Mouse (Mus musculus): ENCODE data around the gene Nat10. TPM values are rescaled to one million over a fixed set of nuclear protein-coding genes. Genes with fewer than 3 reads are reported as not detected.

Nat10 gene
- polyA plus RNA-seq, 1 experiment from 2014 or later = 23.1 TPM

DNA sequence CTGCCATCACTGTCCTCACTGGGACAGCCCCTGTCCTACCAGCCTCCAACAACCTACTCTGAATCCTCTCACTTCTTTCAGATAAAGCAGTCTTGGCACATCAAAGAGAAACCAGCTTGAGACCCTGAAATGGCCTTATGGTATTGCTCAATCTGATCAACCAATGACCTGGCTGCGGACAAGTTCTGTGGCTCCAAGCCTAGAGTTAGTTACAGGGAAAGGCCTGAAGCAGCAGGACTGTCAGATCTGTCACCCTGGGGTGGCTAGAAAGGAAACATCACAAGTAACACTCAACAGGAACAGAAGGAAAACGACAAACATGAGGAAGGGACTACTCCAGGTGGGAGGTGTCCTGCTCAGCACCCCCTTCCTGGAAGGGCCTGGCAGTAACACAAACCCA, 36.5 kb downstream of the Nat10 start:
- Histone ChIP-seq H3K36me3 (ENCODE audit: inconsistent target) (peaks cover 34% of the 10 kb centered on the region; the same call in 1 of the 2 replicates), H3K79me2 (ENCODE audit: inconsistent target) (no peaks in the 10 kb centered on the region), H3K4me3 (ENCODE audit: inconsistent target) (no peak overlapping the region), H3K27ac (no peak overlapping the region)
- 90% methylated on average over 2 of the region's 2 CpGs for WGBS (ENCODE audit: missing documents)

DNA sequence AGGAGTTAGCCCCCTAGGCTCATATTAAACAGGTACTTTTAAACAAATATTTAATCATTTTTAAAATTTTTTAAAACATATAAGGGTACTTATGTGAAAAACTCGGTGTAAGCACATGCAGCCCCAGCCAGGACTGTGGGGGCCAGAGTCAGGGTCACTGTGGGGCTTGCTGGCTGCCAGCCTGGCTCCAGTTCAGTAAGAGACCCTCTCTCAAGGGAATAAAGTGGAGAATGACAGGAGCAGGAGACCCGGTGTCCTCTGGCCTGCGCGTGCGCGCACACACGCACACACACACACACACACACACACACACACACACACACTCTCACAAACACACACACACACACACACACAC, 41.8 kb downstream of the Nat10 start:
- H3K27ac ChIP-seq = no peak overlapping the region
- 0 out of 2 replicates have a peak, but pooled peaks cover 8% of the 10 kb centered on the region for H3K36me3 ChIP-seq (ENCODE audit: inconsistent target)
- no peak overlapping the region for H3K4me3 ChIP-seq (ENCODE audit: inconsistent target)
- no peaks in the 10 kb centered on the region for H3K79me2 ChIP-seq (ENCODE audit: inconsistent target)
- WGBS (ENCODE audit: missing documents) = 67% methylated on average over 1 of the region's 7 CpGs

DNA sequence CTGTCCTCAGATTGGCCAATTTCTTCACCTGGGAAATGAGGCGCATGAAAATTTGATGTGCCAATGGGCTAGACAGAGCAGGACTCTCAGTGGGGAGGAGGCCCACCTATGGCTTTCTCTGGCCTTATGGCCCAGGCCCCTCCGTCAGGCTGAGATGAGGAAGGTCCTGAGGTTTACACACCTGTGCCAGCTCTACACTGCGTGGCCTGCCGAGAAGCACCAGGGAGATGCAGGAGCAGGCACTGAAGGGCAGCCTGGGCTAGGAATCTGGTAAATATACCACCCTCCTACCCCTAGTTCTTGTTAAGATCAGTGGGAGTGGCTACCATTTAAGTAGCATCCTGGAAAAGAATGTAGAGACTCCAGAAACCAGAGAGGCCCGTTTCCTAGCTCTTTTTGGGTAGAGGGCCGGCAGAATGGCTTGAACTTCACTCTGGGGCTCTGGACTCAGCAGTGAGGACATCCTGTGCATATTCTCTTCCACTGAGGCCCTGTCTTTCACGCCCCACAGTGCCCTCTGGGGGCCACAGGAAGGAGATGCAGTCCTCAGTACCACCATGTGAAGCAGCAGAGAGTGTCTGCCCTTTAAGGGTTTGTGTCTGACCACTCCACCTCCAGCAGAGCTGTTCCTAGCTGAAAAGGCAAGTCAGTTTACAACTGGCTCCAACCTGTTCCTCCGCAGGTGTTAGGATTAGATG, 42.3 kb downstream of the Nat10 start:
- H3K36me3 ChIP-seq (ENCODE audit: inconsistent target) = 0 out of 2 replicates have a peak, but pooled peaks cover 3% of the 10 kb centered on the region
- H3K27ac ChIP-seq = no peak overlapping the region
- 73% methylated on average over 8 of the region's 8 CpGs for WGBS (ENCODE audit: missing documents)
- H3K4me3 ChIP-seq (ENCODE audit: inconsistent target) = no peak overlapping the region
- no peaks in the 10 kb centered on the region for H3K79me2 ChIP-seq (ENCODE audit: inconsistent target)

DNA sequence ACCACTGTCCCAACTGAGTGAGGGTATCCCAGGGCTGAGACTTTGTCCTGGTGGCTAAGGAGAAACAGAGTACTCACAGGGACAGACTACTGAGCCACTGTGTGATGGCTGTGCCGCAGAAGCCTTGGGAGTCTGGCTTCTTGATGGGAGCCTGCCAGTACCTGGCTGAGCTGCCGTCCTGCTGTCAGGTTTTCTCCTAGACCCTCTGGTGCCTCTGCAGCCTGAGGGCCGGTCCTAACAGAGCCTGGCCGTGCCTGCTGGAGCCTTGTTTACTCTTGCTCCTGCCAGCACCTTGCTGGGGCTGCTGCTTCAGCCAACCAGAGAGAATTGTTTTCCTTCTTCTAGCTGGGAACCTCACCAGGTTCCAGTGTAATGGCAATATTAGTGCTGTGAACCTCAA, 46.7 kb downstream of the Nat10 start:
- Histone ChIP-seq H3K36me3 (ENCODE audit: inconsistent target) (no peaks in the 10 kb centered on the region), H3K79me2 (ENCODE audit: inconsistent target) (no peaks in the 10 kb centered on the region), H3K4me3 (ENCODE audit: inconsistent target) (no peak overlapping the region), H3K27ac (no peak overlapping the region)
- WGBS (ENCODE audit: missing documents) = 96% methylated on average over 4 of the region's 4 CpGs

DNA sequence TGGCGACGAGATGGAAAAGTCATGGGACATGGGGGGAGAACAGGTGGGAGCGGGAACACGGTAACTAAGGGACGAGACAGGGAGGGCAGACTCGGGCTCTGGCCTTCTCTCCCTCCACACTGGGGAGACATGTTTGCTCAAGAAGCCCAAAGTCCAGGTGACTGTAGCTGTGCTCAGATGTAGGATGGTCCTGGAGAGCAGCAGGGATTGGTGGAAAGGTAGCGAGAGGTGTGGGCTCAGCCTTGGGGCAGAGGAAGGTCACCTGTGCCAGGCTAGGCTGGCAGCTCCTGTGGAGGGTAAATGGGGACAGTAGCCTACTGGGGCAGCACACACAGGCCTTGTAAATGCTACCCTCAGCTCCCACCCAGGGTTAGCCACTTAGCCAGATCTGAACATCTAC, 47.2 kb downstream of the Nat10 start:
- Histone ChIP-seq H3K27ac (no peak overlapping the region), H3K36me3 (ENCODE audit: inconsistent target) (no peaks in the 10 kb centered on the region), H3K4me3 (ENCODE audit: inconsistent target) (no peak overlapping the region), H3K79me2 (ENCODE audit: inconsistent target) (no peaks in the 10 kb centered on the region)
- WGBS (ENCODE audit: missing documents) = 94% methylated on average over 7 of the region's 7 CpGs

DNA sequence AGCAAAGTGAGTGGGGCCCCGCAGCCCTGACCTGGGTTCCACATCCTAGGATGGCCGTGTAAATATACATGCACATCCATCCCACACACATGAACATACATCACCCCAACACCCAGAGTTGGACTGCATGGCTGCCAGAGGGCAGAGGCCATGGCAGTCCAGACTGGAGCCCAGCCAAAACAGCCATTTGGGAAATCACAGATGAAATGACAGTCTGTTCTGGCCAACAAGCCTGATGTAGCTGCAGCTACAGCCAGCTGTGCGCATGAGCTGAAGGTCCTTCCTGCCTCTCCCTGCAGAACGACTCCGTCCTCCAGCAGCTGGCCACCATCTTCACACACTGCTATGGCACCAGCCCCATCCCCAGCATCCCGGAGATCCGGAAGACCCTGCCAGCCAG, 50.2 kb downstream of the Nat10 start:
- Histone ChIP-seq H3K36me3 (ENCODE audit: inconsistent target) (no peaks in the 10 kb centered on the region), H3K4me3 (ENCODE audit: inconsistent target) (no peak overlapping the region), H3K79me2 (ENCODE audit: inconsistent target) (no peaks in the 10 kb centered on the region), H3K27ac (no peak overlapping the region)
- 95% methylated on average over 7 of the region's 7 CpGs for WGBS (ENCODE audit: missing documents)

DNA sequence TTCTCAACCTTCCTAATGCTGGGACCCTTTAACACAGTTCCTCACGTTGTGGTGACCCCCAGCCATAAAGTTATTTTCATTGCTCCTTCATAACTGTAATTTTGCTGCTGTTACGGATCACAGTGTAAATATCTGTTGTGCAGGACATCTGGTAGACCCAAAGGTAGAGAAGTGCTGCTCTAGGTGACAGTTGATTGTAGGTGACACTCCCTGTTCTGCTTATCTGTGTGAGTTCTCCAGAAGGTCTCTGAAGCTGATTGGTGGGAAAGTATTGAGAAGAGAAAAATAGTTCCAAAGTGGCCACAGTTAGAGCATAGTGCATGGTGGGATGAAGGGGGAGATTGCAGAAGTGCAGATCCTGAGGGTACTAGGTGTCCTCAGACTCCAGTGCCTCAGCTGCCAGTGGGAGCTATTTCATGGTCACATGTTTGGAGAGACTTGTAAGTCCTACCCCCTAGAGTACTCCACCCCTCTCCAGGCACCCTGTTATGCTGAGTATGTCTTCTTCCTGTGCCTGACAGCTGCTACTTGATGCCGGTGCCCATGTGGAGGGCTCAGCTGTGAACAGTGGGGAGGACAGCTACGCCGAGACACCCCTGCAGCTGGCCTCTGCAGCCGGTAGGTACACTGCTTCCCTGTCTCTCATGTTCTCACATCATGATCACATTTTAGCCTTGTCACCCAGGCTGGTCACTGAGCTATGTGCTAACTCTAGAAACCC, 53.9 kb downstream of the Nat10 start:
- Histone ChIP-seq H3K36me3 (ENCODE audit: inconsistent target) (no peaks in the 10 kb centered on the region), H3K27ac (no peak overlapping the region), H3K79me2 (ENCODE audit: inconsistent target) (no peaks in the 10 kb centered on the region), H3K4me3 (ENCODE audit: inconsistent target) (no peak overlapping the region)
- 78% methylated on average over 6 of the region's 6 CpGs for WGBS (ENCODE audit: missing documents)

DNA sequence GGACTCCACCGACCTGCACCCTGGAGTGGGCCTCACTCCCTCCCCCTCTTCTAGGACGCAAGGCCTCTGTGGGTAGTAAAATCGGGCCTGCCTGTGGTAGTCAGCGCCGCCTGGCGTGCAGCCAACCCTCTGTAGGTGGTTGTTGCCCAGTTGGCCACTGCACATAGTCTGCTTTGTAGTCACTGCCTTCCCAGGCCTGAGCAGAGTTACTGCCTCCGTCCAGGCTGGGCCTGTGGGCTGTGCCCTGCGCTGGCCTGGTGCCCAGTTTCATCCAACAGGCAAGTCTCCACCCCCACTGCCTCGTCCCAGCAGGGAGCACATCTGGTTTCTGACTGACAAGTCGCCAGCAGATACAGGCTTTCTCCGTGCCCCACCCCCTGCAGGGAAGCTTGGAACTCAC, 54.8 kb downstream of the Nat10 start:
- no peak overlapping the region for H3K27ac ChIP-seq
- H3K4me3 ChIP-seq (ENCODE audit: inconsistent target) = no peak overlapping the region
- WGBS (ENCODE audit: missing documents) = 67% methylated on average over 11 of the region's 11 CpGs
- H3K79me2 ChIP-seq (ENCODE audit: inconsistent target) = no peaks in the 10 kb centered on the region
- H3K36me3 ChIP-seq (ENCODE audit: inconsistent target) = no peaks in the 10 kb centered on the region

DNA sequence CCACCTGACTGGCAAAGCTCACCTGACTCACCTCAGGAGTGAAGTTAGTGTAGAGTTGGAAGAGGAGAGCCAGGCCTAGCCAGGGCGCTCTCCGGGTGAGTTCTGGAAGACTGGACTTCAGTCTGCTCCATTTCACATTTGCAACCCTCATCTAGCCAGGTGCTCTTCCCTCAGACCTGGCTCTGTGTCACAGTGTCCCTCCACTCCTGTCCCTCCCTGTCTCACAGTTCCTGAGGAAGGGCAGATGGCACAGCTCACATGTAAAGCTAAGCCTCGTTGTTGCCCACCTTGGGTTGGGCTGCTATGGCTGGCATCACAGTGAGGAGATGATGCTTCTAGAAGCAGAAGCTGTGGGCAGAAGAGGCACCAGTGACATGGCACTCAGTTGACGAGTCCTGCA, 55.2 kb downstream of the Nat10 start:
- Histone ChIP-seq H3K79me2 (ENCODE audit: inconsistent target) (no peaks in the 10 kb centered on the region), H3K27ac (no peak overlapping the region), H3K36me3 (ENCODE audit: inconsistent target) (no peaks in the 10 kb centered on the region), H3K4me3 (ENCODE audit: inconsistent target) (no peak overlapping the region)
- 96% methylated on average over 4 of the region's 4 CpGs for WGBS (ENCODE audit: missing documents)

DNA sequence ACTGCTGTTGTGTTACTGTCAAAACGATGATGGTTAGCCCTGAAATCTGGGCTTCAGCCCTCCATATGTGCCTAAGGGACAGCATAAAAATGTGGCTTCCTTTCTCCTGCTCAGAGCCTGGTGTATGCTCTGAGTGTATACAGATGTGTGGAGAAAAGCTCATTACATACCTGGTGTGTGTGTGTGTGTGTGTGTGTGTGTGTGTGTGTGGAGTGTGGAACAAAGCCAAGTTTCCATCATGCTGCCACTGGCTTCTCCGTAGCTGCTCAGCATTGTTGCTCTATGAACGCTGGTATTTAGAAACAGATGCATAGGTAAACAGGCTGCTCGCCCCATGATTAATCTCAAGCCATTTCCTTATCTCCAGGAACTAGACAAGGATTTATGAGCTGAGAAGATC, 57.2 kb downstream of the Nat10 start:
- H3K36me3 ChIP-seq (ENCODE audit: inconsistent target) = no peaks in the 10 kb centered on the region

DNA sequence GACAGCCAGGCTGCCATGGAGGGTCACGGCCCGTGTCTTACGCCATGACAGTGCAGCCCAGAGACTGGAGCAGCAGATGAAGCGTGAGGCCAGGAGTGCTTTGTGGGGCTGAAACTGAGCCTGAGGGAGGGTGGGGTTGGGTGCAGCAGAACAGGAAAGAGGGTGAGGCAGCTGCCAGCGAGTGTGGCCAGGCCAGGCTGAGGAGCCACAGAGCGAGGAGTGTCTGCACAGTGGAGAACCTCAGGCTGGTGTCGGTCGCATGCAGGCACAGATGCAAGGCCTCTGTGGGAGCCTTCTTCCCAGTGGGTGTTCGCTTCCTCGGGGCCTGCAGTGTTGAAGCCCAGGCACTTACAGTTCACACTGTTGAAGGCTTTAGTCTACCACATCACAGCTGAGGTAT, 57.7 kb downstream of the Nat10 start:
- Histone ChIP-seq H3K36me3 (ENCODE audit: inconsistent target) (no peaks in the 10 kb centered on the region), H3K4me3 (ENCODE audit: inconsistent target) (no peak overlapping the region), H3K79me2 (ENCODE audit: inconsistent target) (no peaks in the 10 kb centered on the region), H3K27ac (no peak overlapping the region)
- 73% methylated on average over 9 of the region's 10 CpGs for WGBS (ENCODE audit: missing documents)

More for the DNA sequence above, 57.2 kb downstream of the Nat10 start:
- H3K79me2 ChIP-seq (ENCODE audit: inconsistent target) = no peaks in the 10 kb centered on the region
- 97% methylated on average over 3 of the region's 4 CpGs for WGBS (ENCODE audit: missing documents)
- H3K27ac ChIP-seq = no peak overlapping the region
- H3K4me3 ChIP-seq (ENCODE audit: inconsistent target) = no peak overlapping the region

DNA sequence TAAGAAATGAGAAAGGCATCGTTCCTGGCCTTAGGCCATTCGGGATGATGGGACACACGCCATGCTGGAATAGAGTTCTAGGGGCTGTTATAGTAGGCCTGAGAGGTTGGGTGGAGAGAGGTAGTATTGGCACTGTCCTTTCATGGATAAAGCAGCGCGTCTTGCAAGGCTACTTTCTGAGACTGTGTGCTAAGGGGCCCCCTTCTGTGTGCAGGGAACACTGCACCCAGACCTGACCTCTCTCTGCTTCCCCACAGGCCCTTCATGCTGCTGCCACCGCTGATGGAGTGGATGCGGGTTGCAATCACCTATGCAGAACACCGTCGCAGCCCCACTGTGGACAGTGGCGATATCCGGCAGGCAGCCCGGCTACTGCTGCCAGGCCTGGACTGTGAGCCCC, 60.6 kb downstream of the Nat10 start:
- WGBS (ENCODE audit: missing documents) = 90% methylated on average over 12 of the region's 12 CpGs
- no peaks in the 10 kb centered on the region for H3K79me2 ChIP-seq (ENCODE audit: inconsistent target)
- H3K27ac ChIP-seq = no peak overlapping the region

DNA sequence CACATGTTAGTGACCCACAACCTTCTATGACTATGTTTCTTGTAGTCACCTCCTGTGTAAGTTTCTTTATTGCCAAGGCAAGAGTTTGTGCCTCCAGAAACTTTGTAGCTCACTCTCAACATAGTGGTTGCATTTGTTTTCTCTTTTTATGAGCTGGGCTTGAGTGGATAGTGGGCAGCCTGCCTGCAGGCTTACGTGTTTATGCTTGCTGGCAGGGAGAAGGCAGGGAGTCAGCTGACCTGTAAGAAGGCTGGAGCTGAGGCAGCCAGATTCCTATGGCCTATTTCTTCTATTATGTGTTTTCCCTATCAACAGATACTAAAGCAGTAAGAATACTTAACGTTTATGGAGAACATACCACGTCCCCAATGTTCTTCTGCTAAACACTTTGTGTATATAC, 64.9 kb downstream of the Nat10 start:
- Histone ChIP-seq H3K27ac (no peak overlapping the region), H3K79me2 (ENCODE audit: inconsistent target) (no peaks in the 10 kb centered on the region), H3K36me3 (ENCODE audit: inconsistent target) (no peaks in the 10 kb centered on the region), H3K4me3 (ENCODE audit: inconsistent target) (no peak overlapping the region)
- WGBS (ENCODE audit: missing documents) = 100% methylated on average over 3 of the region's 3 CpGs

More for the DNA sequence above, 60.6 kb downstream of the Nat10 start:
- H3K4me3 ChIP-seq (ENCODE audit: inconsistent target) = no peak overlapping the region
- no peaks in the 10 kb centered on the region for H3K36me3 ChIP-seq (ENCODE audit: inconsistent target)

DNA sequence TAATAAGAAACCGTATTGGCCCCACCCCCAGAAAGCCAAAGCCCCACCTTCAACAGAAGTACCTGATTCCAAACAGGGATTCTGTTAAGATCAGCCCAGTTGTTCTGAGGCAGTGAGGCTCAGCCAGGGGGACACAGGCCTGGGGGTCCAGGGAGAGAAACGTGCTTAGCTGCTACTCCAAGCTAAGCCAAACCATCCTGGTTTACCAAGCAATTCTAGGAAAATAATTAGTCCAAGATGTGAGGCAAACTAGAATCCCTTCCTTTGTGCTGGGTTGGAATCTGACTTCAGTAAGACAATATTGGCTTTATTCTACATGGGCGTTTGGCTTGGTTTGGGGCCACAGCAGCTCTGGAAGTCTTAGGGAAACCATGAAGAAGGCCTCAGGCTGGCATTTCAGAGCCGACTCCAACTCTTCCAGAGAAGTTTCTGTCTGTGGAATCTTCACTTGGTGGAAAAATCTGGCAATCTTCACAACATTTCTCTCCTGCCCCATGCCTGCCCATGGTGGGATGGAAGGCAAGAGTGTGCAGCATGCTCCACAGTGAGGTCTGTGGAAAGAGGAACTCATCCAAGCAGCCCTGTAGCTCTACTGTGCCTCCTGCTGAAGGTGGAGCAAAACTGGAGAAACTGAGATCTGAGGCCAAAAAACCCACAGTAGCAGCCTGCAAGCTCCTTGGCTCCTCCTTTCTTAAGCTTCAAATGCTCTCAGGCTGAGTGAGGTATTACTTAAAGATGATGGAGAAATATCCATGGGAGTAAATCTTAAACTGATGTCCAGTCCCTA, 66.1 kb downstream of the Nat10 start:
- no peaks in the 10 kb centered on the region for H3K36me3 ChIP-seq (ENCODE audit: inconsistent target)

DNA sequence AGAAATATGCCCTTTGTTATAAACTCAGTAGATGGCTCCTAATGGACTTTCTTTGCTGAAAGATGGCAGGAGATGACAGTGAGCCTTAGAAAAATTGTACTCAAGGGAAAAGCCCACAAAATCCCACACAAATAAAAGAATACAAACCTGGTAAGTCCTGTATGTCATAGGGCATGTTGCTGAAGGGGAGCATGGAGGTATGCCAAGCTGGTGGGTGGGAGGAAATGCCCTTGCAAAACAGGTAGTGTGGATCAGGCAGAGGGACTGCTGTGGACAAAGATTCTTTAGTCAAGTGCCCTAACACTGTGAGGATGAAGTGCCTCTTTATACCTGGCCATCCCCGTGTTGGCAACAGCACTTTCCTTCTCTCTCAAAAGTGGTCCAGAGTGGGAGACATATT, 68.3 kb downstream of the Nat10 start:
- no peaks in the 10 kb centered on the region for H3K36me3 ChIP-seq (ENCODE audit: inconsistent target)
- no peak overlapping the region for H3K27ac ChIP-seq
- 78% methylated on average over 1 of the region's 1 CpGs for WGBS (ENCODE audit: missing documents)
- H3K4me3 ChIP-seq (ENCODE audit: inconsistent target) = no peak overlapping the region
- no peaks in the 10 kb centered on the region for H3K79me2 ChIP-seq (ENCODE audit: inconsistent target)

More for the DNA sequence above, 66.1 kb downstream of the Nat10 start:
- no peak overlapping the region for H3K27ac ChIP-seq
- WGBS (ENCODE audit: missing documents) = 87% methylated on average over 4 of the region's 4 CpGs
- H3K79me2 ChIP-seq (ENCODE audit: inconsistent target) = no peaks in the 10 kb centered on the region
- H3K4me3 ChIP-seq (ENCODE audit: inconsistent target) = no peak overlapping the region
